Mouse (Mus musculus) intestine, embryonic 14.5 days (tissue): ENCODE data around the gene Zfp263. TPM values are rescaled to one million over a fixed set of nuclear protein-coding genes. Genes with fewer than 3 reads are reported as not detected.

Experiments
- ATAC-seq: fragments of 200-750 bp; cut with Nextera tagmentation; replicated peaks from 2 replicates; pipeline ENCODE4 v1.8.0; 2017; ENCODE audit warnings: low read depth, moderate number of reproducible peaks, moderate TSS enrichment, moderate library complexity; ENCODE audit not compliant: low FRiP score, low TSS enrichment
- DNase-seq: peaks from one replicate; pipeline ENCODE4 v3.0.0-alpha.2; 2018; ENCODE audit warnings: low spot score
- H3K27ac ChIP-seq: fragments of 300-500 bp; sonication (generic); 2 replicates; pipeline ENCODE4 v1.5.1; 2014; ENCODE audit warnings: low read depth, mild to moderate bottlenecking, control low read depth
- H3K27me3 ChIP-seq: fragments of 300-500 bp; sonication (generic); replicated peaks from 2 replicates; pipeline ENCODE4 v1.6.1; 2014; ENCODE audit warnings: low read length, control low read depth; ENCODE audit not compliant: control insufficient read depth, insufficient read depth
- H3K36me3 ChIP-seq: fragments of 300-500 bp; sonication (generic); 2 replicates; pipeline ENCODE4 v1.6.1; 2014; ENCODE audit warnings: low read length, control low read depth; ENCODE audit not compliant: control insufficient read depth, insufficient read depth
- H3K4me1 ChIP-seq: fragments of 300-500 bp; sonication (generic); replicated peaks from 2 replicates; pipeline ENCODE4 v1.6.1; 2014; ENCODE audit warnings: low read length, control low read depth, mixed read lengths; ENCODE audit not compliant: control insufficient read depth, insufficient read depth
- H3K4me2 ChIP-seq: fragments of 300-500 bp; sonication (generic); 2 replicates; pipeline ENCODE4 v1.6.1; 2014; ENCODE audit warnings: low read length
- H3K4me3 ChIP-seq: fragments of 300-500 bp; sonication (generic); 2 replicates; pipeline ENCODE4 v1.5.1; 2014; ENCODE audit warnings: low read depth, low read length, control low read depth, mixed read lengths
- H3K9ac ChIP-seq: fragments of 300-500 bp; sonication (generic); 2 replicates; pipeline ENCODE4 v1.6.1; 2014; ENCODE audit warnings: mild to moderate bottlenecking, low read length
- H3K9me3 ChIP-seq: fragments of 300-500 bp; sonication (generic); 2 replicates; pipeline ENCODE4 v1.6.1; 2016; ENCODE audit warnings: low read length, control low read depth; ENCODE audit not compliant: control insufficient read depth
- WGBS: fragments of 180-500 bp; shearing (Covaris S2); extraction: QIAGEN DNeasy Blood & Tissue Kit; methylation state at CpG from one replicate; pipeline ENCODE4 v1.1.7; 2014; 5-methylcytosine and 5-hydroxymethylcytosine counted together
- polyA plus RNA-seq: library from polyadenylated mRNA; unstranded; fragments of >200 nt; fragmentation: Nextera tagmentation; extraction: Ambion mirVana; gene quantifications from 2 replicates; pipeline ENCODE4 v1.2.1, GENCODE M21; 2014

The Zfp263 gene
- 27.3 and 33.7 TPM in 2 replicates for polyA plus RNA-seq

DNA sequence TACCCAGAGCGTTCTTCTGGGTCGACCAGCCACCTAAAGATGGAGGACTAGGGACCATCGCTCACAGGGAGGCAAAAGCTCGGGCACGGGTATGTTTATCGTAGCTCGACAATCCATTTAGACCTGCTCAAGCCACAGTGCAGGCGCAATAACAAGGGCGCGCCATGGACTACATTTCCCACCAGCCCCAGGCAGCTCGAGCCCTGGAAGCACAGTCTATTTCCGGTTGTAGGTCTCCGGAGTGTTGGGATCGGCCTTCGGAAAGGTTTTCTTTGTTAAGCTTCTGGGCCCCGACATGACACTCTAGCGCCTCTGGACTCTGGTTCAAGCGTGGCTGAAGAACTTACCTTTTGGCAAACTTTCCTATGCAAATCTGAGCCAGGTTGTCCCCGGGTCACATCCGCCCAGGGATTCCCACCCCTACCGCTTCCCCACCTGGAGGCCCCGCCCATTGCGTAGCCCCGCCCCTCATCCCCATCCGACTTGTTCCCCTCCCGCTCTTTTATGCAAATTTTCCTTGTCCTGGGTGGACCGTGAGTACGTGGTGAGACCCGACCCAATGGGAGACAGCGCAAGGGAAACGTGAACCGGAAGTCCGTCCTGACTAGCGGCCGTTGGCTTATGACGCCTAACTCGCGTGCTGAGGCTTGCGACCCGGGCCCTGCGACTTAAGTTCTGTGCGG, at the start of gene Zfp263:
TSS of gene Zfp263 (plus strand) at position 591 of the 683 bp plus-strand sequence.
- ATAC-seq (peak; percentile 99), DNase-seq (peak; percentile 97)
- Histone ChIP-seq H3K4me3 (peak within 1 kb of the TSS; percentile 85), H3K36me3 (peaks cover 23% of the 10 kb centered on the region), H3K4me2 (peak within 1 kb of the TSS; percentile 92), H3K4me1 (peaks cover 14% of the 10 kb centered on the region), H3K27ac (peak within 1 kb of the TSS; percentile 81), H3K27me3 (no peaks in the 10 kb centered on the region), H3K9ac (peak within 1 kb of the TSS; percentile 84), H3K9me3 (peaks cover 6% of the 10 kb centered on the region)
- under 1% methylated on average over 42 of the region's 42 CpGs for WGBS

- Histone ChIP-seq H3K4me2 (no peak overlapping the region), H3K9me3 (no peaks in the 10 kb centered on the region), H3K27me3 (no peaks in the 10 kb centered on the region), H3K27ac (no peak overlapping the region), H3K9ac (no peak overlapping the region), H3K36me3 (no peaks in the 10 kb centered on the region), H3K4me1 (no peaks in the 10 kb centered on the region), H3K4me3 (no peak overlapping the region)
- WGBS = 84% methylated on average over 8 of the region's 8 CpGs
- DNase-seq (no peak), ATAC-seq (no peak)
These were observed 44.6 kb upstream of the Zfp263 start for GRCm38 (mm10) chr16:3699281-3699680.

- H3K4me3 ChIP-seq = no peak overlapping the region
- H3K36me3 ChIP-seq = no peaks in the 10 kb centered on the region
- H3K9ac ChIP-seq = no peak overlapping the region
- no peak for DNase-seq
- ATAC-seq = no peak
- no peaks in the 10 kb centered on the region for H3K27me3 ChIP-seq
- H3K9me3 ChIP-seq = no peaks in the 10 kb centered on the region
- 77% methylated on average over 1 of the region's 1 CpGs for WGBS
- no peak overlapping the region for H3K4me2 ChIP-seq
- no peak overlapping the region for H3K27ac ChIP-seq
- no peaks in the 10 kb centered on the region for H3K4me1 ChIP-seq
These were observed 43.0 kb upstream of the Zfp263 start for GRCm38 (mm10) chr16:3700893-3701292.

DNA sequence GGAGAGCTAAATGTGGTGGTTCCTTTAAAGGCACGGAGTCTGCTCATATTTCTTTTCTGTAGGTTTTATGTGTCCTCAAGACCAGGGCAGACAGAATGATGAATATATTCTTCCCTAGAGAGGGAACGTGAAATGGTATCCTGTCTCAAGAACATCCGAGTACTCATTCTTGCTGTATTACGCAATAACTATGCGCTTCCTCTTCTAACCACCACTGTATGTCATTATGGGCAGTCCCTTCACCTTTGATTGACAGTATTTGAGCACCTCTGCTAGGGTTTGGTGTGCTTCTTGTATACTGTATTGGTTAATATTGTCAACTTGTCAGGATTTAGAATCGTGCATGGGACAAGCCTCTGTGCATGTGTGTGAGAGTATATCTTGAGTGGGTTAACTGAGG, 37.2 kb upstream of the Zfp263 start:
- 83% methylated on average over 6 of the region's 6 CpGs for WGBS
- no peaks in the 10 kb centered on the region for H3K36me3 ChIP-seq

GRCm38 (mm10) chr16:3714731-3715130, 29.2 kb upstream of the Zfp263 start:
- Histone ChIP-seq H3K36me3 (no peaks in the 10 kb centered on the region), H3K4me2 (no peak overlapping the region), H3K9me3 (no peaks in the 10 kb centered on the region), H3K27me3 (no peaks in the 10 kb centered on the region), H3K27ac (no peak overlapping the region), H3K4me3 (no peak overlapping the region), H3K4me1 (no peaks in the 10 kb centered on the region), H3K9ac (no peak overlapping the region)
- ATAC-seq (no peak), DNase-seq (no peak)
- WGBS = 90% methylated on average over 2 of the region's 2 CpGs

More for the DNA sequence above, 37.2 kb upstream of the Zfp263 start:
- H3K4me2 ChIP-seq = no peak overlapping the region
- H3K27me3 ChIP-seq = no peaks in the 10 kb centered on the region
- no peak overlapping the region for H3K27ac ChIP-seq
- no peaks in the 10 kb centered on the region for H3K4me1 ChIP-seq
- peak; percentile 18 for DNase-seq
- H3K9me3 ChIP-seq = no peaks in the 10 kb centered on the region
- no peak for ATAC-seq
- no peak overlapping the region for H3K9ac ChIP-seq
- H3K4me3 ChIP-seq = no peak overlapping the region

DNA sequence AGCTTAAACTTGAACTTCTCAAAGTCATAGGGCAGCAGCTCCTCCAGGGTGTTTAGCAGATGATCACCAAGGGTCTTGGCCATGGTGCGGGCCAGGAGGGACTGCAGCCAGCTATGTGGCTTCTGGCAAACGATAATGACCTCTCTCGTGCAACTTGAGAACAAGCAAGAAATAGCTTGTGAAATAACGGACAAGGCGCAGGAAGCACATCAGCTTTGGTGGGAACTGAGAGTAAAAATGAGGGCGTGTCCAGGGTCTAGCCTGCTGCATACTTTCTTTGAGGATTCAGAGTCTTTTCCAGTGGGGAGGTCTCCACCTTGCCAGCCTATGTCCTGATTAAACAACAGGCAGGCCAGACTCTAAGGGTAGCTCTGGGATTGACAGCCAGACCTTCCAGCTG, 25.9 kb upstream of the Zfp263 start, which contains the start of gene Mefv:
TSS of gene Mefv (minus strand) at position 118 of the 400 bp plus-strand sequence.
- no peak within 1 kb of the TSS for H3K4me2 ChIP-seq
- H3K4me3 ChIP-seq = no peak within 1 kb of the TSS
- no peaks in the 10 kb centered on the region for H3K36me3 ChIP-seq
- H3K4me1 ChIP-seq = no peaks in the 10 kb centered on the region
- H3K9me3 ChIP-seq = no peaks in the 10 kb centered on the region
- H3K9ac ChIP-seq = no peak within 1 kb of the TSS
- no peaks in the 10 kb centered on the region for H3K27me3 ChIP-seq
- WGBS = 86% methylated on average over 6 of the region's 6 CpGs
- no peak for ATAC-seq
- H3K27ac ChIP-seq = no peak within 1 kb of the TSS
- DNase-seq = no peak

GRCm38 (mm10) chr16:3723231-3723630, 20.7 kb upstream of the Zfp263 start:
- WGBS = 81% methylated on average over 3 of the region's 3 CpGs
- Histone ChIP-seq H3K9me3 (no peaks in the 10 kb centered on the region), H3K4me1 (no peaks in the 10 kb centered on the region), H3K27ac (no peak overlapping the region), H3K36me3 (no peaks in the 10 kb centered on the region), H3K9ac (no peak overlapping the region), H3K27me3 (no peaks in the 10 kb centered on the region), H3K4me2 (no peak overlapping the region), H3K4me3 (no peak overlapping the region)
- ATAC-seq = no peak
- no peak for DNase-seq

DNA sequence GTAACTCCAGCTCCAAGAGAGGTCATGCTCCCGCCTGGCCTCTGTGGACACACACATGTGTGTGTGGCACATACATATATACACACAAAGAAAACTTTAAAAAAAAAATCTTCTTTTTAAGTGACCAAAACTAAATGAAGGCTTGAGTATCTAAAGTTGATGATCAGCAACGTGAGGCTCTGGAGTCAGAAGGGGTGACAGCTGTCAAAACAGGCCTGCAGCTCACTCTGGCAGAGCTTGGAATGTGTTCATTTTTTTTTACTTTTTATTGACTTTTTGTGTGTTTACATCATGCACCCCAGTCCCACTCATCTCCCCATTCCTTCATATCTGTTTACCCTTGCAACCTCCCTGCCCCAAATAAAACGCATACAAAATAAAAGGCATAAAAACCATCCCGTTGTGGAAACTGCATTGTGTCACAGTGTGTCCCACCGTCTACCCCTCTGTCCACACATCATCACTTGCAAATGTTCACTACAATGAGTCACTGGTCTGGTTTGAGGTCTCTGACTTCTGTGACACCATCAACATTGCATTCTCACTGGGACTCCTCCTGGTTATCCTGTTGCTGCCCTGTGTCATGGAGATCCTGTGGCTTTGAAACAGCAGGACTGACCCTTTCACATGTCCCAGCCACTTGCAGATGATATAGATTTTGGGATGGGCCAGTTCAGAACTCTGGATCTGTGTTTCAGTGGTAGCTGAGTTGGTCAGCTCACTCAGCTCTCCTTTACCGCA, 15.7 kb upstream of the Zfp263 start:
- Histone ChIP-seq H3K4me2 (no peak overlapping the region), H3K4me1 (no peaks in the 10 kb centered on the region), H3K27ac (no peak overlapping the region), H3K36me3 (no peaks in the 10 kb centered on the region), H3K9me3 (no peaks in the 10 kb centered on the region), H3K9ac (no peak overlapping the region), H3K27me3 (no peaks in the 10 kb centered on the region), H3K4me3 (no peak overlapping the region)
- DNase-seq (no peak), ATAC-seq (no peak)
- 80% methylated on average over 6 of the region's 6 CpGs for WGBS
